Mouse (Mus musculus): ENCODE data around the gene Mrpl53. TPM values are rescaled to one million over a fixed set of nuclear protein-coding genes. Genes with fewer than 3 reads are reported as not detected.

Mrpl53 gene
- polyA plus RNA-seq, 1 experiment = 83.6 TPM

DNA sequence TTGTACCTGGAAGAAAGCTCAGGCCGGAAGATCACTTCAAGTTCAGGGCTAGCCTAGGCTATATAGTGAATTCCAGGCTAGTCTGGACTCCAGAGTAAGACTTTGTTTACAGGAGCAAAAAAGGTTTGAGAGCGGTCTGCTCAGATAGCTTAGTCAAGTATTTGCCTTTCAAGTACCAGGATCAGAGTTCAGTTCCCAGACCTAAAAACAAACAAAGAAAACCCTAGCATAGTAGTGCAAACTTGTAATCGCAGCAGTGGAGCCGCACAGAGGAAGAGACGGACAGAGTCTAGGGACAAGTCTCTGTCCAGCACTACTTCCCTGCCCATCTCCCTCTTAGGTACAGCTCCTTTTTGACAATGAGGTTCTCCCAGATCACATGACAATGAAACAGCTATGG lies 28.6 kb upstream of the Mrpl53 start:
- no peak for DNase-seq
- Histone ChIP-seq H3K27ac (ENCODE audit: control insufficient read depth, insufficient read depth, low read length) (no peak overlapping the region), H3K4me1 (replicated peaks; ENCODE audit: control insufficient read depth, insufficient read depth, low read length) (peaks cover 11% of the 10 kb centered on the region), H3K36me3 (ENCODE audit: control insufficient read depth, insufficient read depth, low read length) (no peaks in the 10 kb centered on the region), H3K27me3 (ENCODE audit: control insufficient read depth, insufficient read depth, low read length) (peaks cover 3% of the 10 kb centered on the region; the same call in 1 of the 2 replicates), H3K4me3 (ENCODE audit: control insufficient read depth, insufficient read depth, low read length) (no peak overlapping the region)
- WGBS = 98% methylated on average over 5 of the region's 5 CpGs
- TF ChIP-seq POLR2A (IDR thresholded peaks at IDR 0.05; ENCODE audit: control insufficient read depth, extremely low read depth, insufficient read depth, low read length, poor library complexity) (no peak), CTCF (IDR thresholded peaks at IDR 0.05; ENCODE audit: borderline replicate concordance, control insufficient read depth, extremely low read depth, insufficient read depth, low read length, poor library complexity) (no peak)

DNA sequence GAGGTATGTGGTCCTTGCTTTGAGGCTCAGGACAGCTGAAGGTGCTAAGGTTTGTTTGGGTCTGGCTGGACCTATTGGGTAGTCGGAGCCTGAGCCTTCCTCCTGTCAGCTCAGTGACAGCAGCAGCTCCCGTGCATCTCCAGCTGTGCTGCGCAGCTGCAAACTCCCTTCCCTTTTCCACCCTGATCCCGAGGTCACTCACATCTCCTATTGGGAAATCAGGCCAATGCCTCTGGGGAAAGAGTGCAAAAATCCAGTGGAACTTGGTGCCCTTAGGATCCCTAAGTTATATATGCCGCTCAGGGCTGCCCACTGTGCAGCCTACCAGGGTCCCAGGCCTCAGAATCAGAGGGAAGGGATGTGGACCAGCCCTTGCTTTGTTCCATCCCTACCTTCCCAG lies 25.3 kb upstream of the Mrpl53 start:
- H3K4me3 ChIP-seq (ENCODE audit: control insufficient read depth, insufficient read depth, low read length) = no peak overlapping the region
- 75% methylated on average over 5 of the region's 5 CpGs for WGBS
- peaks cover 11% of the 10 kb centered on the region for H3K4me1 ChIP-seq (replicated peaks; ENCODE audit: control insufficient read depth, insufficient read depth, low read length)
- no peak for DNase-seq
- H3K27ac ChIP-seq (ENCODE audit: control insufficient read depth, insufficient read depth, low read length) = no peak overlapping the region
- H3K36me3 ChIP-seq (ENCODE audit: control insufficient read depth, insufficient read depth, low read length) = no peaks in the 10 kb centered on the region
- H3K27me3 ChIP-seq (ENCODE audit: control insufficient read depth, insufficient read depth, low read length) = peaks cover 19% of the 10 kb centered on the region
- TF ChIP-seq CTCF (IDR thresholded peaks at IDR 0.05; ENCODE audit: borderline replicate concordance, control insufficient read depth, extremely low read depth, insufficient read depth, low read length, poor library complexity) = no peak
- no peak for TF ChIP-seq POLR2A (IDR thresholded peaks at IDR 0.05; ENCODE audit: control insufficient read depth, extremely low read depth, insufficient read depth, low read length, poor library complexity)

DNA sequence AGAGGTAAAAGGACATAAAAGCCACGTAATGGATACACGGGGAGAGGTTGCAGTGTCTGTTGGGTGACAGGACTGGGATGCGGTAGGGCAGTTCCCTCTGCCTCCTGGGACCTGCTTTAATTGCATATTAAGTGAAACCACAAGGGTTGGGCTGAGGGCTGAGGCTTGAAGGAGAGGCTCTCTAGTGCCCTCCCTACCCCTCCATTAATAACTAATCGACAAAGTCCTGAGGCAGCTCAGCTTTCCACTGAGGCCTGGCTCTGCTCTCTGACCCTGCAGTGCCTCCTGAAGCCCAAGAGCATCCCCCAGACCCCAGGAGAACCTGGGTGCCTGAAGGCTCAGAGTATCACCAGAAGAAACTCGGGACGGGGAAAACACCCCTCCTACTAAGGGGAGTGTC lies 24.4 kb upstream of the Mrpl53 start:
- Histone ChIP-seq H3K36me3 (ENCODE audit: control insufficient read depth, insufficient read depth, low read length) (no peaks in the 10 kb centered on the region), H3K4me3 (ENCODE audit: control insufficient read depth, insufficient read depth, low read length) (no peak overlapping the region), H3K27ac (ENCODE audit: control insufficient read depth, insufficient read depth, low read length) (no peak overlapping the region), H3K4me1 (replicated peaks; ENCODE audit: control insufficient read depth, insufficient read depth, low read length) (0 out of 2 replicates have a peak, but pooled peaks cover 4% of the 10 kb centered on the region), H3K27me3 (ENCODE audit: control insufficient read depth, insufficient read depth, low read length) (peaks cover 19% of the 10 kb centered on the region)
- no peak for DNase-seq
- no peak for TF ChIP-seq CTCF (IDR thresholded peaks at IDR 0.05; ENCODE audit: borderline replicate concordance, control insufficient read depth, extremely low read depth, insufficient read depth, low read length, poor library complexity)
- TF ChIP-seq POLR2A (IDR thresholded peaks at IDR 0.05; ENCODE audit: control insufficient read depth, extremely low read depth, insufficient read depth, low read length, poor library complexity) = no peak
- 52% methylated on average over 6 of the region's 6 CpGs for WGBS

DNA sequence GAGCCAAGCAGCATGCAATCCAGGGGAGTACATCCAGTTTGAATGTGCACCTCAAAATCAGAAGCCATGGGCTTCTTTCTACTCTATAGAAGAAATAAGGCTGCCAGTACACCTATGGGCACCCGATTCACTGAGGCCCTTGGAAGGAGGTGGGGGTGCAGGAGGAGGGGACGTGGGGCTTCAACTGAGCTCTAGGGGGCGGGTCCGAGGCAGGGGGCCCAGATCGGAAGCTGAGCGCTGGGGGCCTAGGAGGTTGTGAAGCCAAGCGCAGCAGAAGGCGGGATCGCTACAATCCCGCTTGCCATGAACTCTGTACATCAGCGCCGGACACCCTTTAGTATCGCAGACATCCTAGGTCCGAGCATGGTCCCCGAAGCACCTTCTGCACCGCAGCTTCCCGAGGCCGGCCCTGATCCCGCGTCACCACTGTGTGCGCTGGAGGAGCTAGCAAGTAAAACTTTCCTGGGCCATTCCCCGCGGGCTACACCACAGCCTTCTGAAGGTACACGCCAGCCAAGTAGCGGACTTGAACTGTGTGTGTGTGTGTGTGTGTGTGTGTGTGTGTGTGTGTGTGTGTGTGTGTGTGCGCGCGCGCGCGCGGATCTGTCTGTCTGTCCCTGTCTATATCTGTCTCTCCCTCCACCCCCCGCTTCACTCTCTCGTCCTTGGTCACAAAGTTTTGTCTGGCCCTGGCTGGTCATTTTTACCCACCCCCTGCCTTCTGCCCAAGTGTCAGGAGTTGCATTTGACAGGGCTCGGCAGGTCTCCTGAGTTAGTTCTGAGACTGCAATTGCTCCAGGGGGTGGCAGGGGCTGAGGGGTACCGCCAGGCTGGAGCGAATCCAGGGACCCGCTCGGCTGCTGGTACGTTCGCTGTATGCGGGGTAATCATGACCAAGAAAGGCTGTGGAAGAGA lies 22.5 kb upstream of the Mrpl53 start, which contains the start of gene Lbx2:
Gene Lbx2, plus strand, starts transcription at position 247 of the 915 bp plus-strand sequence.
- Histone ChIP-seq H3K4me3 (ENCODE audit: control insufficient read depth, insufficient read depth, low read length) (no peak within 1 kb of the TSS), H3K4me1 (replicated peaks; ENCODE audit: control insufficient read depth, insufficient read depth, low read length) (0 out of 2 replicates have a peak, but pooled peaks cover 4% of the 10 kb centered on the region), H3K36me3 (ENCODE audit: control insufficient read depth, insufficient read depth, low read length) (no peaks in the 10 kb centered on the region), H3K27ac (ENCODE audit: control insufficient read depth, insufficient read depth, low read length) (no peak within 1 kb of the TSS), H3K27me3 (ENCODE audit: control insufficient read depth, insufficient read depth, low read length) (peaks cover 19% of the 10 kb centered on the region)
- 4% methylated on average over 42 of the region's 42 CpGs for WGBS
- no peak for DNase-seq
- no peak for TF ChIP-seq POLR2A (IDR thresholded peaks at IDR 0.05; ENCODE audit: control insufficient read depth, extremely low read depth, insufficient read depth, low read length, poor library complexity)

- 30% methylated on average over 47 of the region's 47 CpGs for WGBS
- H3K27me3 ChIP-seq (ENCODE audit: control insufficient read depth, insufficient read depth, low read length) = peaks cover 19% of the 10 kb centered on the region
- TF ChIP-seq CTCF (IDR thresholded peaks at IDR 0.05; ENCODE audit: borderline replicate concordance, control insufficient read depth, extremely low read depth, insufficient read depth, low read length, poor library complexity) = no peak
- no peak for TF ChIP-seq POLR2A (IDR thresholded peaks at IDR 0.05; ENCODE audit: control insufficient read depth, extremely low read depth, insufficient read depth, low read length, poor library complexity)
- H3K4me3 ChIP-seq (ENCODE audit: control insufficient read depth, insufficient read depth, low read length) = no peak overlapping the region
- H3K4me1 ChIP-seq (replicated peaks; ENCODE audit: control insufficient read depth, insufficient read depth, low read length) = 0 out of 2 replicates have a peak, but pooled peaks cover 4% of the 10 kb centered on the region
- no peaks in the 10 kb centered on the region for H3K36me3 ChIP-seq (ENCODE audit: control insufficient read depth, insufficient read depth, low read length)
- no peak overlapping the region for H3K27ac ChIP-seq (ENCODE audit: control insufficient read depth, insufficient read depth, low read length)
- DNase-seq = no peak
Measured at GRCm38 (mm10) chr6:83087205-83087925, 21.5 kb upstream of the Mrpl53 start.

DNA sequence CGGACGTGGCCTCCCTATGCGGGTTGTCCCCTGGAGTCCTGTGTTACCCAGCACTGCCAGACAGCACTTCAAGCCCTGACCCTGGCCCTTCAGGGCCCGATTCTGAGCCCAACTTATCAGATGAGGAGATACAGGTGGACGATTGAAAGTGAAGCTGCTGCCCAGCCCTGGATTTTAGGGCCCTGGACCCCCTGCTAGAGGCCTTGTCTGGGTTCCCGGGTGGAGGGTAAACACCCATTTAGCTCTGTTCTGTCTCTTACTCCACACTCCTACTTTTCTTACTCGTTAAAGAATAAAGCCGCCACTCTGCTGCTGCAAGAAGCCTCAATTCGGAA lies 20.9 kb upstream of the Mrpl53 start:
- 53% methylated on average over 9 of the region's 9 CpGs for WGBS
- TF ChIP-seq CTCF (IDR thresholded peaks at IDR 0.05; ENCODE audit: borderline replicate concordance, control insufficient read depth, extremely low read depth, insufficient read depth, low read length, poor library complexity) (no peak), POLR2A (IDR thresholded peaks at IDR 0.05; ENCODE audit: control insufficient read depth, extremely low read depth, insufficient read depth, low read length, poor library complexity) (no peak)
- H3K4me1 ChIP-seq (replicated peaks; ENCODE audit: control insufficient read depth, insufficient read depth, low read length) = 0 out of 2 replicates have a peak, but pooled peaks cover 7% of the 10 kb centered on the region
- H3K4me3 ChIP-seq (ENCODE audit: control insufficient read depth, insufficient read depth, low read length) = no peak overlapping the region
- peaks cover 19% of the 10 kb centered on the region for H3K27me3 ChIP-seq (ENCODE audit: control insufficient read depth, insufficient read depth, low read length)
- no peak for DNase-seq
- H3K36me3 ChIP-seq (ENCODE audit: control insufficient read depth, insufficient read depth, low read length) = no peaks in the 10 kb centered on the region
- no peak overlapping the region for H3K27ac ChIP-seq (ENCODE audit: control insufficient read depth, insufficient read depth, low read length)

Measured in thymus, adult 2 months (tissue).